Mouse (Mus musculus) lung, postnatal 0 days (tissue): Measurements from ENCODE around the gene Gm10428. TPM values are rescaled to one million over a fixed set of nuclear protein-coding genes. Genes with fewer than 3 reads are reported as not detected.

Experiments
- ATAC-seq: fragments of 200-750 bp; cut with Nextera tagmentation; 2 replicates; pipeline ENCODE4 v1.8.0; 2017; ENCODE audit warnings: moderate library complexity
- DNase-seq: peaks from one replicate; pipeline ENCODE4 v3.0.0-alpha.2; 2016; ENCODE audit warnings: low spot score
- H3K27ac ChIP-seq: fragments of 300-500 bp; sonication (generic); 2 replicates; pipeline ENCODE4 v1.5.1; 2014; ENCODE audit warnings: antibody characterized with exemption, mild to moderate bottlenecking, low read length, mixed read lengths
- H3K27me3 ChIP-seq: fragments of 300-500 bp; sonication (generic); replicated peaks from 2 replicates; pipeline ENCODE4 v1.6.1; 2014; ENCODE audit warnings: low read length, mixed read lengths; ENCODE audit not compliant: insufficient read depth
- H3K36me3 ChIP-seq: fragments of 300-500 bp; sonication (generic); 2 replicates; pipeline ENCODE4 v1.6.1; 2014; ENCODE audit warnings: low read length, mixed read lengths; ENCODE audit not compliant: insufficient read depth
- H3K4me1 ChIP-seq: fragments of 300-500 bp; sonication (generic); 2 replicates; pipeline ENCODE4 v1.6.1; 2014; ENCODE audit warnings: antibody characterized with exemption, low read depth, low read length, mixed read lengths; ENCODE audit not compliant: insufficient read depth
- H3K4me2 ChIP-seq: fragments of 300-500 bp; sonication (generic); replicated peaks from 2 replicates; pipeline ENCODE4 v1.6.1; 2014; ENCODE audit warnings: low read depth, mild to moderate bottlenecking, low read length, moderate library complexity, mixed read lengths
- H3K4me3 ChIP-seq: fragments of 300-500 bp; sonication (generic); 2 replicates; pipeline ENCODE4 v1.5.1; 2014; ENCODE audit warnings: low read depth, low read length
- H3K9ac ChIP-seq: fragments of 300-500 bp; sonication (generic); replicated peaks from 2 replicates; pipeline ENCODE4 v1.6.1; 2014; ENCODE audit warnings: low read depth, mild to moderate bottlenecking
- H3K9me3 ChIP-seq: fragments of 300-500 bp; sonication (generic); 2 replicates; pipeline ENCODE4 v1.6.1; 2016; ENCODE audit warnings: low read length, mixed read lengths
- CTCF ChIP-seq: IDR thresholded peaks from 2 replicates; pipeline ENCODE4 v1.5.1; 2016; ENCODE audit warnings: antibody characterized with exemption, mild to moderate bottlenecking
- EP300 ChIP-seq: IDR thresholded peaks from 2 replicates; pipeline ENCODE4 v1.6.1; 2016; ENCODE audit warnings: antibody characterized with exemption, mild to moderate bottlenecking, control low read depth
- WGBS: fragments of 180-500 bp; shearing (Covaris S2); extraction: QIAGEN DNeasy Blood & Tissue Kit; methylation state at CpG from one replicate; pipeline ENCODE4 v1.1.7; 2014; 5-methylcytosine and 5-hydroxymethylcytosine counted together
- polyA plus RNA-seq: library from polyadenylated mRNA; unstranded; fragments of >200 nt; fragmentation: Nextera tagmentation; extraction: Ambion mirVana; gene quantifications from 2 replicates; pipeline ENCODE4 v1.2.1, GENCODE M21; 2015

Gm10428 gene
- polyA plus RNA-seq, 1 experiment from 2014 or later: not detected

GRCm38 (mm10) chr11:62758491-62758890 lies 5.6 kb downstream of the Gm10428 start:
- no peak for ATAC-seq
- WGBS: 85% methylated on average over 11 of the region's 11 CpGs
- no peak for DNase-seq

GRCm38 (mm10) chr11:62760755-62761457 lies 8.0 kb downstream of the Gm10428 start:
- H3K36me3 ChIP-seq: no peaks in the 10 kb centered on the region
- no peak overlapping the region for H3K4me2 ChIP-seq

More at GRCm38 (mm10) chr11:62758491-62758890, 5.6 kb downstream of the Gm10428 start:
- Histone ChIP-seq H3K4me1 (no peaks in the 10 kb centered on the region), H3K9me3 (no peaks in the 10 kb centered on the region), H3K36me3 (no peaks in the 10 kb centered on the region), H3K9ac (no peak overlapping the region), H3K27me3 (no peaks in the 10 kb centered on the region), H3K4me2 (no peak overlapping the region), H3K27ac (no peak overlapping the region), H3K4me3 (no peak overlapping the region)
- TF ChIP-seq CTCF (no peak), EP300 (no peak)

GRCm38 (mm10) chr11:62776510-62776909 lies 23.6 kb downstream of the Gm10428 start:
- Histone ChIP-seq H3K27ac (no peak overlapping the region), H3K36me3 (peaks cover 17% of the 10 kb centered on the region; the same call in 1 of the 2 replicates), H3K4me2 (no peak overlapping the region), H3K9ac (no peak overlapping the region), H3K4me1 (no peaks in the 10 kb centered on the region), H3K27me3 (no peaks in the 10 kb centered on the region), H3K9me3 (peaks cover 16% of the 10 kb centered on the region; the same call in 1 of the 2 replicates), H3K4me3 (no peak overlapping the region)
- ATAC-seq (no peak), DNase-seq (no peak)
- 94% methylated on average over 7 of the region's 7 CpGs for WGBS
- no peak for TF ChIP-seq EP300
- no peak for TF ChIP-seq CTCF

More at GRCm38 (mm10) chr11:62760755-62761457, 8.0 kb downstream of the Gm10428 start:
- no peaks in the 10 kb centered on the region for H3K27me3 ChIP-seq
- ATAC-seq (no peak), DNase-seq (no peak)
- WGBS: 68% methylated on average over 9 of the region's 9 CpGs
- no peak overlapping the region for H3K27ac ChIP-seq
- H3K4me3 ChIP-seq: no peak overlapping the region
- TF ChIP-seq CTCF: no peak
- no peak for TF ChIP-seq EP300
- no peaks in the 10 kb centered on the region for H3K9me3 ChIP-seq
- no peaks in the 10 kb centered on the region for H3K4me1 ChIP-seq
- no peak overlapping the region for H3K9ac ChIP-seq

GRCm38 (mm10) chr11:62788935-62789616 lies 36.2 kb downstream of the Gm10428 start, which contains the start of gene Zfp286:
Zfp286 (minus strand) TSS chr11:62789462.
- ATAC-seq: peak; percentile 96
- WGBS: 7% methylated on average over 34 of the region's 34 CpGs
- peak; percentile 93 for DNase-seq
- Histone ChIP-seq H3K9me3 (no peaks in the 10 kb centered on the region), H3K27me3 (no peaks in the 10 kb centered on the region), H3K36me3 (0 out of 2 replicates have a peak, but pooled peaks cover under 1% of the 10 kb centered on the region), H3K27ac (no peak within 1 kb of the TSS), H3K4me2 (peak within 1 kb of the TSS; percentile 82), H3K9ac (0 out of 2 replicates have a peak within 1 kb of the TSS, but pooled peaks have one; percentile 21), H3K4me1 (peaks cover 3% of the 10 kb centered on the region; the same call in 1 of the 2 replicates), H3K4me3 (peak within 1 kb of the TSS; percentile 46)
- TF ChIP-seq CTCF (no peak), EP300 (no peak)

GRCm38 (mm10) chr11:62789617-62789936 lies 36.7 kb downstream of the Gm10428 start:
- TF ChIP-seq CTCF: no peak
- no peak for TF ChIP-seq EP300
- DNase-seq: no peak
- Histone ChIP-seq H3K9ac (no peak overlapping the region), H3K4me3 (peak overlapping the region; percentile 46), H3K36me3 (no peaks in the 10 kb centered on the region), H3K27me3 (no peaks in the 10 kb centered on the region), H3K27ac (no peak overlapping the region), H3K9me3 (no peaks in the 10 kb centered on the region), H3K4me1 (peaks cover 3% of the 10 kb centered on the region; the same call in 1 of the 2 replicates), H3K4me2 (peak overlapping the region; percentile 82)
- 49% methylated on average over 3 of the region's 3 CpGs for WGBS
- ATAC-seq: 0 out of 2 replicates have a peak, but pooled peaks have one; percentile 8

Other genes with a start within 250 kb of the Gm10428 start
- 5.4 and 6.4 TPM in 2 replicates for gene Cenpv, start 213.8 kb upstream of the Gm10428 start, polyA plus RNA-seq
- 2,346 and 2,640 TPM in 2 replicates for gene Ubb, start 201.9 kb upstream of the Gm10428 start, polyA plus RNA-seq
- 6.1 and 6.2 TPM in 2 replicates for gene Trpv2, start 178.6 kb upstream of the Gm10428 start, polyA plus RNA-seq
- 15.0 and 18.2 TPM in 2 replicates for gene Lrrc75a, start 104.6 kb upstream of the Gm10428 start, polyA plus RNA-seq
- 22.3 and 27.9 TPM in 2 replicates for gene Mmgt2, start 104.4 kb upstream of the Gm10428 start, polyA plus RNA-seq
- gene Zfp287, start 21.2 kb upstream of the Gm10428 start, polyA plus RNA-seq: 2.5 and 3.3 TPM in 2 replicates
- 4.7 and 5.1 TPM in 2 replicates for gene Zfp286, start 36.4 kb downstream of the Gm10428 start, polyA plus RNA-seq
- 50.3 and 62.8 TPM in 2 replicates for gene Trim16, start 67.1 kb downstream of the Gm10428 start, polyA plus RNA-seq
- 0.27 TPM in 2 replicates for gene Fbxw10, start 94.0 kb downstream of the Gm10428 start, polyA plus RNA-seq
- 68.5 and 73.0 TPM in 2 replicates for gene Tvp23b, start 126.4 kb downstream of the Gm10428 start, polyA plus RNA-seq
- 0.23 TPM in 1 of 2 replicates, not detected in the other for gene Cdrt4, start 198.1 kb downstream of the Gm10428 start, polyA plus RNA-seq